Mouse (Mus musculus) megakaryocyte, embryonic 14.5 days (primary cell): Measurements from ENCODE around the gene Serpinf1.

Experiments
- FLI1 ChIP-seq: IDR thresholded peaks from 2 replicates; pipeline ENCODE4 v1.6.1; 2012; ENCODE audit warnings: low read length, inconsistent platforms, mixed read lengths
- GATA1 ChIP-seq: IDR thresholded peaks from 3 replicates; pipeline ENCODE4 v1.6.1; 2012; ENCODE audit warnings: mixed read lengths, low read length, inconsistent platforms, borderline replicate concordance

DNA sequence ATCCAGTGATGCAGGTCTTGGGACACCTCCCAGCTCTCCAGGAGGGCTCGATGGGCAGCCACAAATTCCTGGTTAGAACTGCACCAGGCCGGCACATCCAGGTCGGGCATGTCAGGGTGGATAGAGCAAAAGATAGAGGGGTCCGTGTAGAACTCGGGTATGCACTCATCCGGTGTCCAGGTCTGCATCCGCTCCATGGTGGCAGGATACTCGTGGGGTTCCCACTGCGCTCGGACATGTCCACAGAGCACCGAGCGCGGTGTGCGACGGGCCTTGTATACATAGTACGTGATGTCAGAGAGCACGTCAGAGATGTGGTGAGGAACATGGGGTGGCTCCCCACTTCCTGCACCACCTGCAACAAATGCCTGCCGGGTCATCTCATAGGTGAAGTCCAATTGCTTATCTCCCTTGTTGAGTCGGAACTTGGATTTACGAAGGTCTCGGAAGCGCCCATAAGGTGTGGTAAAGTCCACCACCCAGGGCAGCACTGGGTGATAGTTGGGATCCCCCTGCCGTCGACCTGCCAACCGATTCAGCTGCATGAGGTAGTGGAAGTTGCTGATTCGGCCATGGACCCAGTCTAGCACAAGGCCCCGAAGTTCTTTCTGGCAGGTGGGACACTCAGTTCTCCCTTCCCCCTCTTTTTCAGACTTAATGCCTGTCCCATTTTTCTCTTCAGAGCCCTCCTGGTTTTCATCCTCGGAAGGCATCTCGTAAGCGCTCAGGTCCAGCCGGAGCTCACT lies 30.5 kb upstream of the Serpinf1 start:
- no peak for TF ChIP-seq GATA1
- no peak for TF ChIP-seq FLI1
